Mouse (Mus musculus) limb, embryonic 10.5 days (tissue): ENCODE data around the gene Srgap1. TPM values are rescaled to one million over a fixed set of nuclear protein-coding genes. Genes with fewer than 3 reads are reported as not detected.

Source experiments
- DNase-seq: peaks from one replicate; pipeline ENCODE4 v3.0.0-alpha.2; 2017; ENCODE audit warnings: low spot score
- H3K27ac ChIP-seq: fragments of 300-500 bp; sonication (generic); 2 replicates; pipeline ENCODE4 v1.5.1; 2016; ENCODE audit warnings: mild to moderate bottlenecking
- H3K27me3 ChIP-seq: fragments of 300-500 bp; sonication (generic); 2 replicates; pipeline ENCODE4 v1.6.1; 2016; ENCODE audit warnings: low read depth, mild to moderate bottlenecking; ENCODE audit not compliant: poor library complexity, severe bottlenecking
- H3K36me3 ChIP-seq: fragments of 300-500 bp; sonication (generic); 2 replicates; pipeline ENCODE4 v1.6.1; 2016; ENCODE audit warnings: mild to moderate bottlenecking, moderate library complexity
- H3K4me1 ChIP-seq: fragments of 300-500 bp; sonication (generic); 2 replicates; pipeline ENCODE4 v1.6.1; 2016
- H3K4me3 ChIP-seq: fragments of 300-500 bp; sonication (generic); 2 replicates; pipeline ENCODE4 v1.5.1; 2016; ENCODE audit warnings: mild to moderate bottlenecking, moderate library complexity
- H3K9me3 ChIP-seq: fragments of 300-500 bp; sonication (generic); replicated peaks from 2 replicates; pipeline ENCODE4 v1.6.1; 2016; ENCODE audit warnings: mild to moderate bottlenecking
- WGBS: fragments of 180-500 bp; shearing (Covaris S2); methylation state at CpG from one replicate; pipeline ENCODE4 v1.1.7; 2016; 5-methylcytosine and 5-hydroxymethylcytosine counted together
- polyA plus RNA-seq: library from polyadenylated mRNA; unstranded; fragments of >200 nt; fragmentation: Nextera tagmentation; extraction: Ambion mirVana; gene quantifications from 2 replicates; pipeline ENCODE4 v1.2.1, GENCODE M21; 2016

The Srgap1 gene
- polyA plus RNA-seq, 1 experiment from 2014 or later, result 6.6 TPM

DNA sequence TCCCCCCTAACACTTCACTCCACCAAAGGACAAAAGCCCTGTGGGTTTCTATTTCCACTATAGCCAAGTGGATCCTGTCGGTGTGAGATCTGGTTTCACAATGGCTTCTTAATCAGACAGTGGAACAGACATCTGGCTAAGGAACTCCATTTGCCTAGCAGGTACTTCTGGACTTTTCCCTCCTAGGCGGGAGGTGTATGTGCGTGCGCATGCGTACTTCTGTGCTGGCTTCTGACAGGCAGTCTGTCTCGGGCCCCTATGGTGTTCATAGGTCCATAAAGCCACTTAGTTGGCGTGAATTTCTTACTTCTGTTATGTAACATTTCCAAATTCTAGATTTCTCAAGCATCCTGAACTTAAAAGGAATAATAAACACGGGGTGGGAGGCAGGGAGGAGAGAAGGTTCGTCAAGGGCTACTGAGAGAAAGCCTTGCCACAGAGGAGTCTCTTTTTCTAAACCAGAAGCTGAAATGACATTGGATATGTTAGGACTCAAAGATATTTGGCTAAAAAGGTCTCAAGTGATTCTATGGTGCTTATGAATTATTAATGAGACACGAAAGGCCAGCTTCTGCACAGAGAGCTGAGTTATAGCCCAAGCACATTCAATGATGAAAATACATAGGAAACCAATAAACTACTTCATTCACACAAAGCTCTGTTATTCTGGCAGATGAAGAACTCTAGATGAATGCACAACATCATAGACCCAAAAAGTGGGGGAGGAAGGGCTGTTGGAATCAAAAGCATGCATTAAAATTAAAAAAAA, 187.1 kb downstream of the Srgap1 start:
- Histone ChIP-seq H3K27me3 (no peaks in the 10 kb centered on the region), H3K4me1 (peaks cover 8% of the 10 kb centered on the region; the same call in 1 of the 2 replicates), H3K27ac (no peak overlapping the region), H3K36me3 (0 out of 2 replicates have a peak, but pooled peaks cover 2% of the 10 kb centered on the region), H3K9me3 (no peaks in the 10 kb centered on the region), H3K4me3 (no peak overlapping the region)
- 87% methylated on average over 10 of the region's 10 CpGs for WGBS
- DNase-seq, result no peak

DNA sequence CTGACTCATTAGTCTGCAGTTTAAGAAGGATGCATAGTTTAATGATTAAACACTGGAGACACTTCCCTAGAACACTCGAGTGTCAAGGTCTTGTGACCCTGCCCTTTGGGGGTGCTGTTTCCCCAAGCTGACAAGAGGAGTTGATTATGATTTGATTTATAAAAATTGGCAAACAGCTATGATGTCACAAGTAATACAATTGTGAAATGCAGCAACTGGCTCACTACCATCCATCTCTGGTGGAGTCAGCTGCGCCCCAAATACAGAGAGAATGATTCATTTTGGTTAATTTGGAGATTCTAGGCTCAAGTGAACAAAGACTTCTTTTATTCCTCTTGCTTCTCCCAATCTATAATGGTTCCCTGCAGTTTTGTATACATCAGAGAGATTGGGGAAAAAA, 188.2 kb downstream of the Srgap1 start:
- no peak overlapping the region for H3K27ac ChIP-seq
- H3K36me3 ChIP-seq, result 0 out of 2 replicates have a peak, but pooled peaks cover 2% of the 10 kb centered on the region
- no peak overlapping the region for H3K4me3 ChIP-seq
- no peak for DNase-seq
- no peaks in the 10 kb centered on the region for H3K9me3 ChIP-seq
- H3K27me3 ChIP-seq, result no peaks in the 10 kb centered on the region
- WGBS, result 80% methylated on average over 2 of the region's 2 CpGs
- peaks cover 8% of the 10 kb centered on the region; the same call in 1 of the 2 replicates for H3K4me1 ChIP-seq

DNA sequence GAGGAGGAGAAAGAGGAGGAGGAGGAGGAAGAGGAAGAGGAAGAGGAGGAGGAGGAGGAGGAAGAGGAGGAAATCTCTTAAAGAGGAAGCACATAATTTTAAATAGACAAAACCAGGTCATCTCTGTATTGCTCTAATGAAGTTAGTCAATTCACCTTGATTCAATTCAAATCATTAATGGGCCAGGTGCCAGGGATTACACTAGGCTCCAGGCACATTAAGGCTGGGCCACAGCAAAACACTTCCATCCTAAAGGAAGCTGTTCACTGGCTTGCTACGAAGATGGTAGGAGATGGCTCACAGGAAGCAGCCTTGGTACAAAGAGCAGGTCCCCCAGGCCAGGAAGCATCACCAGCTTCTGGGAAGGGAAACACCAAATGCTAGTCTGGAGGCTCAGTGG, 189.0 kb downstream of the Srgap1 start:
- Histone ChIP-seq H3K27me3 (no peaks in the 10 kb centered on the region), H3K36me3 (0 out of 2 replicates have a peak, but pooled peaks cover 2% of the 10 kb centered on the region), H3K4me3 (no peak overlapping the region), H3K9me3 (no peaks in the 10 kb centered on the region), H3K27ac (no peak overlapping the region), H3K4me1 (peaks cover 13% of the 10 kb centered on the region; the same call in 1 of the 2 replicates)
- 84% methylated on average over 1 of the region's 1 CpGs for WGBS
- DNase-seq, result no peak

DNA sequence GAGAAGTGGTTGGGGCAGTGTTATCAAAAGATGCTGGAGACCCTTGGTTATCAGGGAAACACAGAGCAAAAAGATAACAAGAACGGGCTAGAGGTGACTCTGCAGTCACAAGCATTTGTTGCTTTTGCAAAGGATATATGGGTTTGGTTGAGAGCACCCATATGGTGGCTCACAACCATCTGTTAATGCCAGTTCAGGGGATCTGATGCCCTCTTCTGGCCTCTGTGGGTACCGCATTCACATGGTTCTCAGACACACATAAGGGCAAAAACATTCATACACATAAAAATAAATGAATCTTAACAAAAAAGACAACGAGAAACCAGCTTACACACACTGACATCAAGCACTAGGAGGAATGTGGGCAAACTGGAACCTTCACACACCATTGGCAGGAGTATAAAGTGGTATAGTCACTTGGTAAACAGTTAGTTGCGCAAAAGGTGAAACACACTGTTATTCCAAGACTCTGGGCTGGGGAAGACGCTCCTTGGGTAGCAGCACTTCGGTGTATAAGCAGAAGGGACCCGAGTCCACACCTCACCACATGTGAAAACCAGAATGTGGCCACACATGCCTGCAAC, 191.2 kb downstream of the Srgap1 start:
- 83% methylated on average over 7 of the region's 7 CpGs for WGBS
- DNase-seq, result no peak
- Histone ChIP-seq H3K27ac (no peak overlapping the region), H3K27me3 (no peaks in the 10 kb centered on the region), H3K9me3 (no peaks in the 10 kb centered on the region), H3K36me3 (peaks cover 4% of the 10 kb centered on the region; the same call in 1 of the 2 replicates), H3K4me3 (no peak overlapping the region), H3K4me1 (peaks cover 9% of the 10 kb centered on the region; the same call in 1 of the 2 replicates)

DNA sequence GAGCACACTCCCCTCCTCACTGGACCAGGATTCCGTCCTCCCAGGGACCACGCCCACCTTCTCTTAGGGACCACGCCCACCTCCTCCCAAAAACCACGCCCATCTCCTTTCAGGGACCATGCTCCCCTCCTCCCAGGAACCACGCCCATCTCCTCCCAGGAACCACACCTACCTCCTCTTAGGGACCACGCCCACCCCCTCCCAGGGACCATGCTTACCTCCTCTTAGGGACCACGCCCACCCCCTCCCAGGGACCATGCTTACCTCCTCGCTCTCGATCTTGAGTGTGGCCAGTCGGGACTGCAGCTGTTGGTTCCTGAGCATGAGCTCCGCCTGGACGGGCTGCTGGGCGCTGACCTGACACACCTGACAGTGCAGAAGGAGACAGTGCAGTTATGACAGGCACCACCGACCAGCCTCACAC, 193.7 kb downstream of the Srgap1 start:
- DNase-seq, result no peak
- Histone ChIP-seq H3K27ac (no peak overlapping the region), H3K27me3 (no peaks in the 10 kb centered on the region), H3K9me3 (no peaks in the 10 kb centered on the region), H3K4me1 (peaks cover 5% of the 10 kb centered on the region; the same call in 1 of the 2 replicates), H3K4me3 (no peak overlapping the region), H3K36me3 (peaks cover 4% of the 10 kb centered on the region; the same call in 1 of the 2 replicates)
- 23% methylated on average over 14 of the region's 14 CpGs for WGBS

DNA sequence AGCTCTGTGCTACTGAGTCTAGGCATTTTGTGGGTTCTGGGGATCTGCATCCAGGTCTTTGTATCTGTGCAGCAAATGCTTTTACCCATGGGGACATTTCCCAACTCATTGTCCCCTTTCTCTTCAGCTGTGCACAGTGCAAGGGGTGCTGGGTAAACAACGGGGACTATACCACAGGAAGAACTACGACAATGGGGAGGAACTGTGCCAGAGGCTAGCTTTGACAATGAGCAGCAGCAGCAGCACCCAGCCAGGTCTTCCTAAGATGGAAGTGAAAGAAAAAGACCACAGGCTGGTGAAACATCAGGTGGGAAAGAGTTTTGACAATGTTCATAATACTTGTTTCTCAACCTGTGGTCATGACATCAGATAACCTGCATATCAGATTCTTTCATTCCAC, 197.6 kb downstream of the Srgap1 start:
- WGBS, result 77% methylated on average over 2 of the region's 2 CpGs
- Histone ChIP-seq H3K27me3 (no peaks in the 10 kb centered on the region), H3K36me3 (peaks cover 2% of the 10 kb centered on the region; the same call in 1 of the 2 replicates), H3K4me3 (no peak overlapping the region), H3K9me3 (no peaks in the 10 kb centered on the region), H3K4me1 (peaks cover 5% of the 10 kb centered on the region; the same call in 1 of the 2 replicates), H3K27ac (no peak overlapping the region)
- no peak for DNase-seq

DNA sequence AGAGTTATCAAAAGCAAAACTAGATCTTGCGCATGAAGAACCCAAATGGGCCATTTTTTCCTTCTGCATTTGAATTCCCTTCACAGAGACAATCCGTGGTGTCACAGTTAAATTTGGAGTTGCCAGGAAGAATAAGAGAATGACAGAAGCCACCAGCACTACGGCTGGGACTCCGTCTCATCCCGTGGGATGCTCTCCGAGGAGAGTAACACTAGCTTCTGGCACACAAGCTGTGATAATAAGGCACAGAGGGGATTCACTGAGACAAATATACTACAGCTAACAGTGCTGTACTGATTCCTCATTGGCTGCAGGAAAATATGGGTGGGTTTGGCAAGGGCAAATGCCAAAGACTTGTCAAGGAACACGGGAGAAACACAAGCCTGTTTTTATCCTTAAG, 201.4 kb downstream of the Srgap1 start:
- Histone ChIP-seq H3K27ac (no peak overlapping the region), H3K27me3 (no peaks in the 10 kb centered on the region), H3K4me1 (no peaks in the 10 kb centered on the region)

DNA sequence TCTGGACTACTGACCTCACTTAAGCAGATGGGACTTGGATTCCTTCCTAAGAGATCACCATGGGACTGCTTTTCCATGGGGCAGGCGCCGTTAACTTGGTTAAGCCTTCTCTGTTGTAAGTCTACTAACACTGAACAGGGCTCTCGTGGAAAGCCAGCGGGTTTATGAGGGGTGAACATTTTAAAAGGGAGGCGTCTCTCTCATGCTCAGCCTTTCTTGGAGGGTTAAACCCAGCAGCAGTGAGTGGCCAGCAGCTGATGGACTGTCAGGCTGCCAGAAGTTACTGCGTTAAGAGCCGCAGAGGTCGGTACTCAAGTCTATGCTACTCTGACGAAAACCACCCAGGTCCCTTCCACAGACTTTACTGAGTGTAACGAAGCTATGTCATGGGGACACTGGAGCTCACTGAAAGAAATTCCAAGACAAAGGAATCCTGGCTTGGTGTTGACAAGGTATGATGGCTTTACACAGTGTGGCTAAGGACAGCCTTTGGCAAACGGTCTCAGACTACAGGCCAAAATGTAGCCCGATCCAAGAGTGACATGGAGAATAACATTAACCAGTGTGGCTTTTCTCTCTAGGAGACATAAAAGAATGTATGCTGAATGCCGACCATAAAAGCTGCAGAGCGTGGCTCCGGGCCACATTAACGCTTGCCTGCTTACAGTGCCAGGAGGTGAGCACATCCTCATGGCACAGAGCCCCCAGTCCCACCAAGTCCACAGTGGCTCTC, 209.8 kb downstream of the Srgap1 start:
- Histone ChIP-seq H3K9me3 (no peaks in the 10 kb centered on the region), H3K4me3 (no peak overlapping the region), H3K27me3 (no peaks in the 10 kb centered on the region), H3K27ac (peak overlapping the region; percentile 66; the same call in 1 of the 2 replicates), H3K36me3 (peaks cover 22% of the 10 kb centered on the region), H3K4me1 (peaks cover 15% of the 10 kb centered on the region)
- WGBS, result 64% methylated on average over 16 of the region's 16 CpGs
- no peak for DNase-seq

More for the DNA sequence above, 201.4 kb downstream of the Srgap1 start:
- Histone ChIP-seq H3K9me3 (no peaks in the 10 kb centered on the region), H3K36me3 (peaks cover 2% of the 10 kb centered on the region), H3K4me3 (no peak overlapping the region)
- DNase-seq, result no peak
- 93% methylated on average over 7 of the region's 7 CpGs for WGBS

DNA sequence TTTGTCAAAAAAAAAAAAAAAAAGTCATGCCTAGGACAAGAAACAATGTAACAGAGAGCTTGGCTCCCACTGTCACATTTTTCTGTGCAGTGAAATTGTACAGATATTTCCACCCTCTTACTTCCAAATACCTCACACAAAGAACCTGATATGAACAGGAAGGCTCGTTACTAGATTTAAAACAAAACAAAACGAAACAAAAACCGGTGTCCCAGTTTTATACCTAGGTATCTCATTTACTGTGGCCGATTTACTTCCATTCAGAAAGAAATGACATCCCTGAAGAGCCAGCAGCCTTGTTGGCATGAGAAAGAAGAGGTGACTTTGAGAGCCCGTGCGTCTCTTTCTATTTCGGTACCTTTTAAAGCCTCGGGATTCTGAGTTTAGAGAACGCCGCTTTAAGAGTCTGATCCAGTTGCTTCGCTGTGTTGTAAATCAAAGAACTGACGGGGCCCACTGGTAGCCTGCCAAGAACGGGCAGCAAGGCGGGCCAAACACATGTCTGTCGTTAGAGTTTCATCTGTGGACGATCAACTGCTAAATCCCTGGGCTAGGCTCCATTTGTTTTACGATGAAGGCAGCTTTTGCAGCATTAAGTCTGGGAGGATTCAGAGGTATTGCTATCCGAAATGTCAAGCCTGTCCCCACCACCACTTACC, 210.5 kb downstream of the Srgap1 start:
- Histone ChIP-seq H3K36me3 (peaks cover 22% of the 10 kb centered on the region), H3K4me1 (peaks cover 15% of the 10 kb centered on the region), H3K27me3 (no peaks in the 10 kb centered on the region), H3K27ac (peak overlapping the region; percentile 66; the same call in 1 of the 2 replicates), H3K9me3 (no peaks in the 10 kb centered on the region), H3K4me3 (no peak overlapping the region)
- DNase-seq, result peak; percentile 50
- WGBS, result 44% methylated on average over 18 of the region's 18 CpGs

DNA sequence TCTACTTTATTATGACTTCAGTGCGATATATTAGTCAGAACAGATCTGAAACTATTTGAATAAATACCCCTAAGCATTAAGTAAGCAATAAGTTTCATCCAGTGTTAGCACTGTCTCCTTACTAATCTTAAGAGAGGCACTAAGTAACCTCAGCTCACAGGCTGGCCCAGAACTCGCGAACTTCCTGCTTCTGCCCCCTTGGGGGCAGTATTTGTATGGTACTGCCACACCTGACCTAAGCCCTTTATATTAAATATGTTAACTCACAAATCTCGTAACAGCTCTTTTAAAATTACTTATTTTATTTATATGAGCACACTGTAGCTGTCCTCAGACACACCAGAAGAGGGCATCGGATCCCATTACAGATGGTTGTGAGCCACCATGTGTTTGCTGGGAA, 213.7 kb downstream of the Srgap1 start:
- H3K36me3 ChIP-seq, result peaks cover 3% of the 10 kb centered on the region; the same call in 1 of the 2 replicates
- H3K27me3 ChIP-seq, result no peaks in the 10 kb centered on the region
- H3K27ac ChIP-seq, result no peak overlapping the region
- no peak overlapping the region for H3K4me3 ChIP-seq
- WGBS, result 87% methylated on average over 5 of the region's 5 CpGs
- peaks cover 38% of the 10 kb centered on the region for H3K4me1 ChIP-seq
- DNase-seq, result no peak
- no peaks in the 10 kb centered on the region for H3K9me3 ChIP-seq

DNA sequence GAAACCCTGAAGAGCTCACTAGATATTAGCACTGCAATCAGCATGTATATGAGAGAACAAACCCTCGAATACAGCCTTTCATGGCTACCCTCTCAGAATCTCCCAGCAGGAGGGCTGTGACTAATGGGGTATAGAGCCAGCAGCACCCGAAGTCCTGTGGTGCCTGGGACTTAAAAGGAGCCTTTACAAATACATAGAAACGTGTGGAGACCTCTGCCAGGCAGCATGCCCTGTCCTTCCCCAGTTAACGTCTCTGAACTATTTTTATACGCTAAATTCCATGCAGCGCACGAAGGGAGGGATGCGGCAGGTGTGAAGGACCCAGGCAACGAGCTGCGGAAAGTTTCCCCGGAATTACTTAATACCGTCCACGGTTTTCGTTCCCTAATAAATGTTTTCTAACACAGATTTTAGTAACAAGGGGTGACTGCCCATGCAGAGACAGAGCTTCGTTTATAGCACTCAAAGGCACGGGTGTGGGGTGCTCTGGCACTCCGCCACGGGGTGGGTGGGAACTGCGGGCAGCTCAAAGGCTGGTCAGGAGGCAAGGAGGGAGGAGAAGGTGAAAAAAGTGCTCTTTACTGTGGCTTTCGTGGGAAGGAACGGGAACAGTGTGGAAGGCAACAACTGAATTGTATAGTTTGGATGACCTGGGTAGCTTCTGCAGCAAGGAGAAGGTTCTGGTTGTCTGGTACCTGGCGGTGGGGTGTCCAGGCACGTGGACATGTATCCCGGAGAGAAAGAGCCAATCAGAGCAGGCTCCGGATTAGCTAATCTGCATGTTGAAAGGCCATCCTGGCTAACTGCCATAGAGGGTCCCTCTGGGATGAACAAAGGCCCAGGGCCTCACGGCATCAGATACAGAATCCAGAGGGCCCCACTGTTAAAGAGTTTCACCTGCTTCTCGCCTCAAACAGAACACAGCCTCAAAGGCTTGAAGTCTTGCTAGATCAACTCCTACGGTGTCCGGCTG, 216.5 kb downstream of the Srgap1 start:
- H3K27ac ChIP-seq, result no peak overlapping the region; the same call in 1 of the 2 replicates
- no peak overlapping the region for H3K4me3 ChIP-seq
- no peak for DNase-seq
- peaks cover 3% of the 10 kb centered on the region; the same call in 1 of the 2 replicates for H3K36me3 ChIP-seq
- H3K4me1 ChIP-seq, result peaks cover 27% of the 10 kb centered on the region
- no peaks in the 10 kb centered on the region for H3K9me3 ChIP-seq
- no peaks in the 10 kb centered on the region for H3K27me3 ChIP-seq
- 79% methylated on average over 29 of the region's 29 CpGs for WGBS
